Mouse (Mus musculus) kidney, adult 2 months (tissue): ENCODE data around the gene Cenpi.

Experiments
- CTCF ChIP-seq: fragments of 200-500 bp; conservative IDR thresholded peaks from 2 replicates; pipeline ENCODE4 v1.5.1; 2011; ENCODE audit warnings: low read depth, mild to moderate bottlenecking, control low read depth, low read length, moderate library complexity, mixed read lengths; ENCODE audit not compliant: insufficient read depth, insufficient read length
- POLR2A ChIP-seq: fragments of 200-500 bp; IDR thresholded peaks from one replicate; pipeline ENCODE4 v1.6.1; 2011; ENCODE audit warnings: low read depth, low read length, control low read depth

DNA sequence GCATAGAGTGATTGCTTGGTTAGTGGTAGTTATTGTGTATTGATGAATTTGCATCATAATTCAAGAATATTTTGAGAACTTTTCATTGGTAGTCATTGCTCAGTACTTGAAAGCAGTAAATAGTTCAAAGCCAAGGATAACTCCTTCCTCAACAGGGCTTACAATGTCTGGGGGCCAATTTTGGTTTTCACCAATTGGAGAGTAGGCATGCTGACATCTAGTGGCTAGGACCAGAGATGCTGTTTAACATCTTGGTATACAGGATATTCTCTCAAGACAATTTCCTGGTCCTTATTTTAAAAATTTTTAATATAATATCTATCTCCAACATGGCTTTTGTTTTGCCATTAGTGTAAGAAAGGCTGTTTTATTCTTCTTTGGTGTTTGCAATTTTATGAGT lies 46.0 kb downstream of the Cenpi start:
- TF ChIP-seq POLR2A (no peak), CTCF (no peak)
